Mouse (Mus musculus): ENCODE measurements around the gene Rrp36. TPM values are rescaled to one million over a fixed set of nuclear protein-coding genes. Genes with fewer than 3 reads are reported as not detected.

Gene Rrp36
- polyA plus RNA-seq, 1 experiment from 2014 or later: 49.0 TPM

- under 1% methylated on average over 50 of the region's 58 CpGs for WGBS
Observed at GRCm38 (mm10) chr17:46650232-46651031, 23.7 kb downstream of the Rrp36 start, which contains the start of gene Cul7. TSS of gene Cul7 (plus strand) at chr17:46650337.

GRCm38 (mm10) chr17:46649811-46650210 is 24.3 kb downstream of the Rrp36 start:
- no peaks in the 10 kb centered on the region for H3K9me3 ChIP-seq (ENCODE audit: control insufficient read depth)
- peak overlapping the region; percentile 87 for H3K27ac ChIP-seq (ENCODE audit: low read depth, low read length)
- ATAC-seq: no peak
- peaks cover 29% of the 10 kb centered on the region for H3K36me3 ChIP-seq (ENCODE audit: control insufficient read depth, insufficient read depth)
- peak overlapping the region; percentile 74 for H3K4me3 ChIP-seq (ENCODE audit: low read depth, low read length)
- H3K27me3 ChIP-seq (replicated peaks; ENCODE audit: control insufficient read depth, insufficient read depth, low read length): no peaks in the 10 kb centered on the region
- TF ChIP-seq CTCF (IDR thresholded peaks at IDR 0.05; ENCODE audit: low read depth): no peak
- WGBS: 32% methylated on average over 15 of the region's 15 CpGs
- peak overlapping the region; percentile 67 for H3K9ac ChIP-seq (ENCODE audit: low read depth, low read length)
- H3K4me2 ChIP-seq (replicated peaks; ENCODE audit: low read depth): peak overlapping the region; percentile 87
- peaks cover 5% of the 10 kb centered on the region; the same call in 1 of the 2 replicates for H3K4me1 ChIP-seq (replicated peaks; ENCODE audit: control insufficient read depth, insufficient read depth, low read length)

More at GRCm38 (mm10) chr17:46650232-46651031, 23.7 kb downstream of the Rrp36 start, which contains the start of gene Cul7:
- Histone ChIP-seq H3K9ac (ENCODE audit: low read depth, low read length) (peak within 1 kb of the TSS; percentile 67), H3K27ac (ENCODE audit: low read depth, low read length) (peak within 1 kb of the TSS; percentile 87), H3K4me1 (replicated peaks; ENCODE audit: control insufficient read depth, insufficient read depth, low read length) (peaks cover 5% of the 10 kb centered on the region; the same call in 1 of the 2 replicates), H3K4me2 (replicated peaks; ENCODE audit: low read depth) (peak within 1 kb of the TSS; percentile 87), H3K4me3 (ENCODE audit: low read depth, low read length) (peak within 1 kb of the TSS; percentile 74), H3K9me3 (ENCODE audit: control insufficient read depth) (no peaks in the 10 kb centered on the region), H3K27me3 (replicated peaks; ENCODE audit: control insufficient read depth, insufficient read depth, low read length) (no peaks in the 10 kb centered on the region), H3K36me3 (ENCODE audit: control insufficient read depth, insufficient read depth) (peaks cover 31% of the 10 kb centered on the region)
- ATAC-seq: peak; percentile 82
- TF ChIP-seq CTCF (IDR thresholded peaks at IDR 0.05; ENCODE audit: low read depth): no peak

DNA sequence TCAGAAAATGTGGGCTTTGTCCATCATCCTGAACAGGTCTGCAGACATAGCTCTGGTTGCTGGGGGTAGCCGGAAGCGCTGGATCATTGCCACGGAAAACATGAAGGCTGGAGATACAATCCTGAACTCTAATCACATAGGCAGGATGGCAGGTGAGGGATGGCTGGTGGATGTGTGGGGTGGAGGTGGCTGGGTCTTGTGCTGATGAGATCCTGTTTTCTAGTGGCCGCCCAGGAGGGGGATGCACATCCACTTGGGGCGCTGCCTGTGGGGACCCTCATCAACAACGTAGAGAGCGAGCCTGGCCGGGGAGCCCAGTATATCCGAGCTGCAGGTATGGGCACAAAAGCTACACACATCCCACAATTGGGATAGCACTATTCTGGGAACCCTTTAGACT is 25.7 kb downstream of the Rrp36 start:
- H3K9ac ChIP-seq (ENCODE audit: low read depth, low read length): no peak overlapping the region
- H3K27ac ChIP-seq (ENCODE audit: low read depth, low read length): no peak overlapping the region
- peaks cover 5% of the 10 kb centered on the region; the same call in 1 of the 2 replicates for H3K4me1 ChIP-seq (replicated peaks; ENCODE audit: control insufficient read depth, insufficient read depth, low read length)
- H3K36me3 ChIP-seq (ENCODE audit: control insufficient read depth, insufficient read depth): peaks cover 22% of the 10 kb centered on the region
- WGBS: 91% methylated on average over 9 of the region's 9 CpGs
- no peaks in the 10 kb centered on the region for H3K9me3 ChIP-seq (ENCODE audit: control insufficient read depth)
- TF ChIP-seq CTCF (IDR thresholded peaks at IDR 0.05; ENCODE audit: low read depth): no peak
- no peak for ATAC-seq
- no peak overlapping the region for H3K4me3 ChIP-seq (ENCODE audit: low read depth, low read length)
- no peaks in the 10 kb centered on the region for H3K27me3 ChIP-seq (replicated peaks; ENCODE audit: control insufficient read depth, insufficient read depth, low read length)
- H3K4me2 ChIP-seq (replicated peaks; ENCODE audit: low read depth): no peak overlapping the region

DNA sequence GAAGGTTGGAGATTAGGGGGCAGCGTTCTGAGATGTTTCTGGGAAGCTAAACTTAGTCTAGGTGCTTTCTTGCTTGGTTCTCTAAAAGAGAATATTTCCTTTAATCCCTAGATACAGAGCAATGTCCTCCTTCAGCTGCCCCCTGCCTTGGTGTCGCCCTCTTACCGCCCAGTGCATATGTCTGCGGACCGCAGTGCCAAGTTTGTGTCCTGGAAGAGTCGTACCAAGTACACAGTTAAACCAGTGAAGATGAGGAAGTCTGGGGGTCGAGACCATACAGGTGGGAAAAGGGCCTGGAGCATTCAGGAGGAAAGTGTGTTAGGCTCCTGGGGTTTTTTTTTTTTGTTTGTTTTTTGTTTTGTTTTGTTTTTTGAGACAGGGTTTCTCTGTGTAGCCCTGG is 26.9 kb downstream of the Rrp36 start:
- no peak for TF ChIP-seq CTCF (IDR thresholded peaks at IDR 0.05; ENCODE audit: low read depth)
- Histone ChIP-seq H3K27me3 (replicated peaks; ENCODE audit: control insufficient read depth, insufficient read depth, low read length) (no peaks in the 10 kb centered on the region), H3K9ac (ENCODE audit: low read depth, low read length) (no peak overlapping the region; the same call in 1 of the 2 replicates), H3K4me1 (replicated peaks; ENCODE audit: control insufficient read depth, insufficient read depth, low read length) (peaks cover 5% of the 10 kb centered on the region; the same call in 1 of the 2 replicates), H3K4me3 (ENCODE audit: low read depth, low read length) (0 out of 2 replicates have a peak overlapping the region, but pooled peaks have one; percentile 92), H3K4me2 (replicated peaks; ENCODE audit: low read depth) (peak overlapping the region; percentile 92), H3K9me3 (ENCODE audit: control insufficient read depth) (no peaks in the 10 kb centered on the region), H3K27ac (ENCODE audit: low read depth, low read length) (no peak overlapping the region), H3K36me3 (ENCODE audit: control insufficient read depth, insufficient read depth) (peaks cover 16% of the 10 kb centered on the region)
- ATAC-seq: no peak
- WGBS: 89% methylated on average over 7 of the region's 7 CpGs

DNA sequence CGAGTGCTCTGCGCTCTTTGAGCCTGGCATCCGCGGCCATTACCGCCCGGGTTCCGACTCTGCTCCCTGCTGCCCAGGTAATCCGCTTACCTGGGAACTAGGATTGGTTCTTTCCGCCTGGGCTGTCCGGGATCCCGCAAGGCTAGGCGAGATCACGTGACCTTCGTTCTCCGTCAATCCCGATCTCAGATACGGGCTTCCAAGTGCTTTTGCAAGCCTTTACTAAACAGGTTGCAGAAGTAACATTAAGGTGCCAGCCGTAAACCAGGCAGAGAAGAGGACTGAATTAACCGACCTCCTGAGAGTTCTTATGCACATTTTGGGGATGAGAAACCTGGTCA is 27.9 kb downstream of the Rrp36 start:
- TF ChIP-seq CTCF (IDR thresholded peaks at IDR 0.05; ENCODE audit: low read depth): no peak; the same call in 1 of the 2 replicates
- Histone ChIP-seq H3K27me3 (replicated peaks; ENCODE audit: control insufficient read depth, insufficient read depth, low read length) (no peaks in the 10 kb centered on the region), H3K27ac (ENCODE audit: low read depth, low read length) (peak overlapping the region; percentile 82), H3K36me3 (ENCODE audit: control insufficient read depth, insufficient read depth) (peaks cover 24% of the 10 kb centered on the region), H3K4me2 (replicated peaks; ENCODE audit: low read depth) (peak overlapping the region; percentile 92), H3K9me3 (ENCODE audit: control insufficient read depth) (no peaks in the 10 kb centered on the region), H3K4me1 (replicated peaks; ENCODE audit: control insufficient read depth, insufficient read depth, low read length) (peaks cover 5% of the 10 kb centered on the region; the same call in 1 of the 2 replicates), H3K9ac (ENCODE audit: low read depth, low read length) (peak overlapping the region; percentile 75), H3K4me3 (ENCODE audit: low read depth, low read length) (peak overlapping the region; percentile 92)
- under 1% methylated on average over 19 of the region's 19 CpGs for WGBS
- ATAC-seq: peak; percentile 26

DNA sequence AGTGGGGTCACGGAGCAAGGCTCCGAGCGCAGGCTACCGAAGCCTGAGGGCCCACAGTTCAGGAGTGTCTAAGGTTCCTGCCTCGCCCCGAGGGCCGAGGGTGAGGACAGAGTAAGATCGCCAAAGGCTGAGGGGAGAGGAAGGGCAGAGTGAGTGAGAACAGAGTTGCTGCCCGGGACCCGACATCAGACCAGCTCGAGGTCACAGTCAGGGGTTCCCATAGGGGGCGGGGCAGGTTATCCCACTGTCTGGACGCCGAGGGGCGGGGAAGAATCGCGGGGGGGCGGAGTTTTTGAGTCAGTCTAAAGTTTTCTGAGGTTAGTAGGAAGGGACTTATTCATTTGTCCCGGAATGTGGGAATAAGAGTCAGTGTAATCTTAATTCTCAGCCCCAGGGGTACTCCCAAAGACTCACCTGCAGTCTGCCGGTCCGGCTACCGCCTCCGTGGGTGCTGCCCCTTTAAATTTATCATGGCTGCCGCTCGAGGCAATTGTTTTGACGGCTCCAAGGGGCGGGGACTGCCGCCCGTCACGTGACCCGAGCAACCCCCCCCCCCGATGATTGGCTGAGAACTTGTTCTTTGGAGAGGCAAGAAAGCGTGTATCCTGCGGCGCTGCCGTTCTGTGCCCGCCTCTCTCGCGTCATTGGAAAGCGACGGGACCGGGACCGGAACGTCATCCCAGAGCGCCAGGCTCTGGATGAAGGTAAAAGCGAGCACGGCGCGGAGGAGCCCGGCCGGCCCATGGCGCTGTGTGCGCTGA is 28.4 kb downstream of the Rrp36 start, which contains the start of the genes Klc4 and Mrpl2:
Klc4 (minus strand) TSS at position 462 of the 761 bp plus-strand sequence.
Mrpl2 (plus strand) TSS at position 669 of the 761 bp plus-strand sequence.
- peak; percentile 71 for ATAC-seq
- Histone ChIP-seq H3K4me1 (replicated peaks; ENCODE audit: control insufficient read depth, insufficient read depth, low read length) (peaks cover 5% of the 10 kb centered on the region; the same call in 1 of the 2 replicates), H3K27me3 (replicated peaks; ENCODE audit: control insufficient read depth, insufficient read depth, low read length) (no peaks in the 10 kb centered on the region), H3K27ac (ENCODE audit: low read depth, low read length) (peak within 1 kb of the TSS; percentile 95), H3K36me3 (ENCODE audit: control insufficient read depth, insufficient read depth) (peaks cover 29% of the 10 kb centered on the region), H3K9ac (ENCODE audit: low read depth, low read length) (peak within 1 kb of the TSS; percentile 78), H3K4me2 (replicated peaks; ENCODE audit: low read depth) (peak within 1 kb of the TSS; percentile 92), H3K9me3 (ENCODE audit: control insufficient read depth) (no peaks in the 10 kb centered on the region), H3K4me3 (ENCODE audit: low read depth, low read length) (peak within 1 kb of the TSS; percentile 92)
- WGBS: 0% methylated on average over 53 of the region's 53 CpGs
- TF ChIP-seq CTCF (IDR thresholded peaks at IDR 0.05; ENCODE audit: low read depth): no peak

Measured in intestine, postnatal 0 days (tissue).